Mouse (Mus musculus): ENCODE data around the gene Isg20l2.

DNA sequence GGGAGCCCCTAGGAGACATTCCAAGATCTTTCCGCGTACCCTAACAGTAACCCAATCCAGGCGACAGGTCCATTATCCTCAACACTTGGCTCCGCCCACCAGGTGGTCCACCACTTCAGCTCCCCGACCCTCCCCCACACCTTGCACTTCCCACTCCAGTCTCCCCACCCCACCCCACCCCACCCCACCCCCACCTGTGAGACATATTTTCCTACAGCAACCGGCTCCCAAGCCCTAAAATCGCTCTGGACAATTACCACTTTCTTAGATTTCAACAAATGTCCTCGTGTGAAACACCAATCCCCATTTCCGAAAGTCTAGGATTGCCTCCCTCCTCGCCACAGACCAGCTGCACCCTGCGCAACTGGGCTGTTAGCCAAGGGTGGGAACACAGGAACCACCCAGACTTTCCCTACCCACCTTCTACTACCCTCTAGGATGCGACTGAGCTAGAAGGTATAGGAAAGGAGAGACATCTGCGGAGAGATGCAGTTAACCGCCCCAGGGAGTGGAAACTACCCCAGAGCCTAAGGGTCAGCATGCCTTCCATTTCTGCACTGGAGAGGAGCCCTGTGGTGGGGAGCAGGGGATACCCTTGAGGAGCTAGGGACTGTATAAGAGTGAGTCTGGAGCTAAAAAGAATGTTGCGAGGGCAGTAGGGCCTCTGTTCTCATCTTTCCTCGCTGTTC is 19.3 kb downstream of the Isg20l2 start:
- TF ChIP-seq TAL1 (IDR thresholded peaks at IDR 0.05; ENCODE audit: low read length) (no peak), GATA1 (IDR thresholded peaks at IDR 0.05; ENCODE audit: low read length) (no peak)
